Mouse (Mus musculus): ENCODE measurements around the gene Dop1b. TPM values are rescaled to one million over a fixed set of nuclear protein-coding genes. Genes with fewer than 3 reads are reported as not detected.

Gene Dop1b
- polyA plus RNA-seq, 1 experiment from 2014 or later = 31.0 TPM

- no peak overlapping the region for H3K4me2 ChIP-seq
- 90% methylated on average over 6 of the region's 6 CpGs for WGBS
Measured at GRCm38 (mm10) chr16:93826909-93827308, 115.2 kb downstream of the Dop1b start.

GRCm38 (mm10) chr16:93829526-93829925, 117.8 kb downstream of the Dop1b start:
- ATAC-seq (ENCODE audit: low FRiP score) = no peak
- Histone ChIP-seq H3K4me1 (replicated peaks) (peaks cover 18% of the 10 kb centered on the region), H3K4me2 (no peak overlapping the region), H3K27ac (no peak overlapping the region), H3K4me3 (no peak overlapping the region), H3K9me3 (no peaks in the 10 kb centered on the region), H3K36me3 (no peaks in the 10 kb centered on the region), H3K27me3 (no peaks in the 10 kb centered on the region), H3K9ac (no peak overlapping the region)
- WGBS = 96% methylated on average over 15 of the region's 15 CpGs

More at GRCm38 (mm10) chr16:93826909-93827308, 115.2 kb downstream of the Dop1b start:
- H3K36me3 ChIP-seq = no peaks in the 10 kb centered on the region
- no peak overlapping the region for H3K9ac ChIP-seq
- no peaks in the 10 kb centered on the region for H3K27me3 ChIP-seq
- no peak overlapping the region for H3K4me3 ChIP-seq
- no peaks in the 10 kb centered on the region for H3K4me1 ChIP-seq (replicated peaks)
- H3K9me3 ChIP-seq = peaks cover 7% of the 10 kb centered on the region; the same call in 1 of the 2 replicates
- ATAC-seq (ENCODE audit: low FRiP score) = no peak
- no peak overlapping the region for H3K27ac ChIP-seq

- no peak for ATAC-seq (ENCODE audit: low FRiP score)
- Histone ChIP-seq H3K4me1 (replicated peaks) (peaks cover 18% of the 10 kb centered on the region), H3K4me2 (no peak overlapping the region), H3K27me3 (no peaks in the 10 kb centered on the region), H3K27ac (no peak overlapping the region), H3K36me3 (no peaks in the 10 kb centered on the region), H3K4me3 (no peak overlapping the region), H3K9ac (no peak overlapping the region), H3K9me3 (no peaks in the 10 kb centered on the region)
- WGBS = 90% methylated on average over 9 of the region's 9 CpGs
Measured at GRCm38 (mm10) chr16:93830071-93830470, 118.4 kb downstream of the Dop1b start.

GRCm38 (mm10) chr16:93830916-93831315, 119.2 kb downstream of the Dop1b start:
- Histone ChIP-seq H3K27ac (no peak overlapping the region), H3K4me2 (no peak overlapping the region), H3K27me3 (no peaks in the 10 kb centered on the region), H3K4me3 (no peak overlapping the region), H3K9me3 (no peaks in the 10 kb centered on the region), H3K9ac (no peak overlapping the region), H3K36me3 (no peaks in the 10 kb centered on the region), H3K4me1 (replicated peaks) (peaks cover 18% of the 10 kb centered on the region)
- WGBS = 78% methylated on average over 5 of the region's 5 CpGs
- ATAC-seq (ENCODE audit: low FRiP score) = no peak

GRCm38 (mm10) chr16:93831627-93832395, 120.1 kb downstream of the Dop1b start, which contains the start of gene Morc3:
TSS of gene Morc3 (plus strand) at chr16:93832121.
- H3K4me2 ChIP-seq = peak within 1 kb of the TSS; percentile 86

GRCm38 (mm10) chr16:93832451-93833276, 121.0 kb downstream of the Dop1b start:
- Histone ChIP-seq H3K9ac (peak overlapping the region; percentile 96), H3K27me3 (no peaks in the 10 kb centered on the region), H3K4me1 (replicated peaks) (peaks cover 18% of the 10 kb centered on the region), H3K27ac (peak overlapping the region; percentile 97), H3K36me3 (no peaks in the 10 kb centered on the region), H3K4me3 (peak overlapping the region; percentile 96), H3K9me3 (no peaks in the 10 kb centered on the region), H3K4me2 (peak overlapping the region; percentile 86)
- ATAC-seq (ENCODE audit: low FRiP score) = peak; percentile 77
- WGBS = 1% methylated on average over 54 of the region's 69 CpGs

More at GRCm38 (mm10) chr16:93831627-93832395, 120.1 kb downstream of the Dop1b start, which contains the start of gene Morc3:
- no peaks in the 10 kb centered on the region for H3K27me3 ChIP-seq
- peak within 1 kb of the TSS; percentile 97 for H3K27ac ChIP-seq
- peak within 1 kb of the TSS; percentile 96 for H3K9ac ChIP-seq
- peaks cover 18% of the 10 kb centered on the region for H3K4me1 ChIP-seq (replicated peaks)
- ATAC-seq (ENCODE audit: low FRiP score) = peak; percentile 96
- no peaks in the 10 kb centered on the region for H3K9me3 ChIP-seq
- peak within 1 kb of the TSS; percentile 96 for H3K4me3 ChIP-seq
- 14% methylated on average over 47 of the region's 55 CpGs for WGBS
- no peaks in the 10 kb centered on the region for H3K36me3 ChIP-seq

- Histone ChIP-seq H3K9ac (no peak overlapping the region), H3K27ac (no peak overlapping the region), H3K27me3 (no peaks in the 10 kb centered on the region), H3K4me2 (peak overlapping the region; percentile 86), H3K4me1 (replicated peaks) (peaks cover 18% of the 10 kb centered on the region), H3K9me3 (no peaks in the 10 kb centered on the region), H3K36me3 (no peaks in the 10 kb centered on the region), H3K4me3 (peak overlapping the region; percentile 96)
- WGBS = 90% methylated on average over 6 of the region's 6 CpGs
- no peak for ATAC-seq (ENCODE audit: low FRiP score)
Measured at GRCm38 (mm10) chr16:93833551-93833950, 121.8 kb downstream of the Dop1b start.

- H3K27ac ChIP-seq = no peak overlapping the region
- no peak for ATAC-seq (ENCODE audit: low FRiP score)
- no peak overlapping the region for H3K4me3 ChIP-seq
- no peak overlapping the region for H3K9ac ChIP-seq
- no peaks in the 10 kb centered on the region for H3K9me3 ChIP-seq
- WGBS = 93% methylated on average over 2 of the region's 2 CpGs
- H3K4me1 ChIP-seq (replicated peaks) = peaks cover 18% of the 10 kb centered on the region
- peak overlapping the region; percentile 86; the same call in 1 of the 2 replicates for H3K4me2 ChIP-seq
- no peaks in the 10 kb centered on the region for H3K27me3 ChIP-seq
- H3K36me3 ChIP-seq = peaks cover 3% of the 10 kb centered on the region; the same call in 1 of the 2 replicates
Measured at GRCm38 (mm10) chr16:93834076-93834475, 122.4 kb downstream of the Dop1b start.

GRCm38 (mm10) chr16:93839049-93839448, 127.3 kb downstream of the Dop1b start:
- Histone ChIP-seq H3K27me3 (no peaks in the 10 kb centered on the region), H3K4me3 (no peak overlapping the region), H3K4me2 (no peak overlapping the region), H3K4me1 (replicated peaks) (peaks cover 5% of the 10 kb centered on the region), H3K9ac (no peak overlapping the region), H3K9me3 (no peaks in the 10 kb centered on the region), H3K36me3 (peaks cover 5% of the 10 kb centered on the region; the same call in 1 of the 2 replicates), H3K27ac (no peak overlapping the region)
- WGBS = 97% methylated on average over 1 of the region's 1 CpGs
- no peak for ATAC-seq (ENCODE audit: low FRiP score)

- Histone ChIP-seq H3K36me3 (peaks cover 83% of the 10 kb centered on the region), H3K9ac (no peak overlapping the region), H3K4me2 (no peak overlapping the region), H3K4me3 (no peak overlapping the region), H3K9me3 (no peaks in the 10 kb centered on the region), H3K27ac (no peak overlapping the region), H3K27me3 (no peaks in the 10 kb centered on the region), H3K4me1 (replicated peaks) (no peaks in the 10 kb centered on the region)
- 95% methylated on average over 3 of the region's 3 CpGs for WGBS
- ATAC-seq (ENCODE audit: low FRiP score) = no peak
Measured at GRCm38 (mm10) chr16:93850527-93850926, 138.8 kb downstream of the Dop1b start.

GRCm38 (mm10) chr16:93859967-93860366, 148.3 kb downstream of the Dop1b start:
- H3K36me3 ChIP-seq = peaks cover 84% of the 10 kb centered on the region
- H3K4me1 ChIP-seq (replicated peaks) = no peaks in the 10 kb centered on the region
- no peak overlapping the region for H3K27ac ChIP-seq
- H3K4me2 ChIP-seq = no peak overlapping the region
- H3K9ac ChIP-seq = no peak overlapping the region
- no peaks in the 10 kb centered on the region for H3K27me3 ChIP-seq
- no peak overlapping the region for H3K4me3 ChIP-seq
- H3K9me3 ChIP-seq = no peaks in the 10 kb centered on the region
- no peak for ATAC-seq (ENCODE audit: low FRiP score)
- 92% methylated on average over 4 of the region's 4 CpGs for WGBS
